Mouse (Mus musculus): ENCODE results near the gene Abcd3. TPM values are rescaled to one million over a fixed set of nuclear protein-coding genes. Genes with fewer than 3 reads are reported as not detected.
A peak's percentile ranks its signal among the peaks of the same experiment; 100 is the strongest.
"Not testable (repeated sequence)": the region's sequence is repeated elsewhere in the genome, so short reads cannot be mapped to it uniquely, and the experiment has no call there.

Gene Abcd3
- total RNA-seq, 2 experiments from 2014 or later = 53.3 to 54.7 TPM

- intact Hi-C loops (cut with DNase I); DNase-seq (ENCODE audit: low spot score in 2 of 2): not testable (repeated sequence)
Observed at GRCm38 (mm10) chr3:121754319-121755090, 60.6 kb downstream of the Abcd3 start.

- DNase-seq (ENCODE audit: low spot score in 2 of 2); intact Hi-C loops (cut with DNase I): not testable (repeated sequence)
Observed at GRCm38 (mm10) chr3:121741186-121741848, 73.8 kb downstream of the Abcd3 start.

- intact Hi-C loops (cut with DNase I) = loop anchor here (2.0 to 10.0 kb wide), 2 partner anchors 201 to 435 kb away; no protein-coding TSS in a partner anchor
- no peak for DNase-seq (ENCODE audit: low spot score in 2 of 2)
Observed at GRCm38 (mm10) chr3:121739489-121740213, 75.5 kb downstream of the Abcd3 start.

- DNase-seq (ENCODE audit: low spot score in 2 of 2) = no peak
- intact Hi-C loops (cut with DNase I) = loop anchor here (2.0 to 10.0 kb wide), 2 partner anchors 200 to 434 kb away; no protein-coding TSS in a partner anchor
Observed at GRCm38 (mm10) chr3:121738742-121739342, 76.3 kb downstream of the Abcd3 start.

- DNase-seq (ENCODE audit: low spot score in 2 of 2) = no peak
- intact Hi-C loops (cut with DNase I) = loop anchor here (2.0 to 10.0 kb wide), 3 partner anchors 101 to 433 kb away; no protein-coding TSS in a partner anchor
Observed at GRCm38 (mm10) chr3:121737901-121738300, 77.2 kb downstream of the Abcd3 start.

GRCm38 (mm10) chr3:121737453-121737852, 77.6 kb downstream of the Abcd3 start:
- no peak for DNase-seq (ENCODE audit: low spot score in 2 of 2)

GRCm38 (mm10) chr3:121736025-121736744, 78.9 kb downstream of the Abcd3 start:
- intact Hi-C loops (cut with DNase I) = loop anchor here (2.0 to 10.0 kb wide), 2 partner anchors 99 to 431 kb away; no protein-coding TSS in a partner anchor
- peak; percentile 86 to 90 for DNase-seq (ENCODE audit: low spot score in 2 of 2)

More at GRCm38 (mm10) chr3:121737453-121737852, 77.6 kb downstream of the Abcd3 start:
- intact Hi-C loops (cut with DNase I) = loop anchor here (2.0 to 10.0 kb wide), 2 partner anchors 101 to 433 kb away; no protein-coding TSS in a partner anchor

- no peak for DNase-seq (ENCODE audit: low spot score in 2 of 2)
- intact Hi-C loops (cut with DNase I) = loop anchor here (10.0 kb wide), 1 partner anchor 431 kb away; no protein-coding TSS in a partner anchor
Observed at GRCm38 (mm10) chr3:121735542-121735941, 79.6 kb downstream of the Abcd3 start.

GRCm38 (mm10) chr3:121729678-121730077, 85.4 kb downstream of the Abcd3 start:
- no peak for DNase-seq (ENCODE audit: low spot score in 2 of 2)
- intact Hi-C loops (cut with DNase I) = loop anchor here (10.0 kb wide), 1 partner anchor 425 kb away; no protein-coding TSS in a partner anchor

- intact Hi-C loops (cut with DNase I) = no loop called here
- no peak for DNase-seq (ENCODE audit: low spot score in 2 of 2)
Observed at GRCm38 (mm10) chr3:121725651-121726050, 89.5 kb downstream of the Abcd3 start.

GRCm38 (mm10) chr3:121724553-121724952, 90.5 kb downstream of the Abcd3 start:
- intact Hi-C loops (cut with DNase I) = no loop called here
- DNase-seq (ENCODE audit: low spot score in 2 of 2) = no peak

GRCm38 (mm10) chr3:121723968-121724524, 91.1 kb downstream of the Abcd3 start:
- DNase-seq (ENCODE audit: low spot score in 2 of 2) = peak; percentile 41 to 44
- intact Hi-C loops (cut with DNase I) = loop anchor here (2.0 kb wide), 1 partner anchor 87 kb away; no protein-coding TSS in a partner anchor

GRCm38 (mm10) chr3:121722971-121723844, 91.9 kb downstream of the Abcd3 start, which contains the start of gene F3:
F3 (plus strand) TSS chr3:121723537.
- DNase-seq (ENCODE audit: low spot score in 2 of 2) = peak; percentile 66 to 74
- intact Hi-C loops (cut with DNase I) = loop anchor here (2.0 kb wide), 1 partner anchor 86 kb away; no protein-coding TSS in a partner anchor

GRCm38 (mm10) chr3:121721691-121722070, 93.4 kb downstream of the Abcd3 start:
- intact Hi-C loops (cut with DNase I) = loop anchor here (2.0 kb wide), 1 partner anchor 85 kb away; no protein-coding TSS in a partner anchor

GRCm38 (mm10) chr3:121720801-121721690, 94.1 kb downstream of the Abcd3 start:
- no peak for DNase-seq (ENCODE audit: low spot score in 2 of 2)

More at GRCm38 (mm10) chr3:121721691-121722070, 93.4 kb downstream of the Abcd3 start:
- DNase-seq (ENCODE audit: low spot score in 2 of 2) = no peak

GRCm38 (mm10) chr3:121719701-121720100, 95.4 kb downstream of the Abcd3 start:
- DNase-seq (ENCODE audit: low spot score in 2 of 2) = no peak
- intact Hi-C loops (cut with DNase I) = no loop called here

More at GRCm38 (mm10) chr3:121720801-121721690, 94.1 kb downstream of the Abcd3 start:
- intact Hi-C loops (cut with DNase I) = no loop called here

Data from left cerebral cortex, postnatal 25 days (tissue).